Mouse (Mus musculus): ENCODE data around the gene Mpnd. TPM values are rescaled to one million over a fixed set of nuclear protein-coding genes. Genes with fewer than 3 reads are reported as not detected.

The Mpnd gene
- polyA plus RNA-seq, 1 experiment from 2014 or later, result 174 TPM

GRCm38 (mm10) chr17:56022131-56022988 is 16.8 kb downstream of the Mpnd start:
- H3K4me1 ChIP-seq, result no peaks in the 10 kb centered on the region; the same call in 1 of the 2 replicates
- H3K9me3 ChIP-seq, result no peaks in the 10 kb centered on the region
- WGBS, result 51% methylated on average over 2 of the region's 2 CpGs
- no peak for ATAC-seq (ENCODE audit: insufficient number of reproducible peaks, insufficient read depth, low FRiP score, low TSS enrichment)
- H3K27me3 ChIP-seq, result no peaks in the 10 kb centered on the region
- H3K4me2 ChIP-seq (replicated peaks), result no peak overlapping the region
- no peak overlapping the region for H3K4me3 ChIP-seq
- H3K36me3 ChIP-seq, result peaks cover 39% of the 10 kb centered on the region
- no peak overlapping the region for H3K9ac ChIP-seq
- no peak overlapping the region for H3K27ac ChIP-seq

GRCm38 (mm10) chr17:56022989-56023290 is 17.4 kb downstream of the Mpnd start:
- Histone ChIP-seq H3K4me3 (no peak overlapping the region), H3K9me3 (no peaks in the 10 kb centered on the region), H3K4me2 (replicated peaks) (no peak overlapping the region), H3K36me3 (peaks cover 33% of the 10 kb centered on the region), H3K9ac (no peak overlapping the region), H3K4me1 (no peaks in the 10 kb centered on the region; the same call in 1 of the 2 replicates), H3K27me3 (no peaks in the 10 kb centered on the region), H3K27ac (peak overlapping the region; percentile 30; the same call in 1 of the 2 replicates)
- WGBS, result 88% methylated on average over 4 of the region's 4 CpGs
- no peak for ATAC-seq (ENCODE audit: insufficient number of reproducible peaks, insufficient read depth, low FRiP score, low TSS enrichment)

DNA sequence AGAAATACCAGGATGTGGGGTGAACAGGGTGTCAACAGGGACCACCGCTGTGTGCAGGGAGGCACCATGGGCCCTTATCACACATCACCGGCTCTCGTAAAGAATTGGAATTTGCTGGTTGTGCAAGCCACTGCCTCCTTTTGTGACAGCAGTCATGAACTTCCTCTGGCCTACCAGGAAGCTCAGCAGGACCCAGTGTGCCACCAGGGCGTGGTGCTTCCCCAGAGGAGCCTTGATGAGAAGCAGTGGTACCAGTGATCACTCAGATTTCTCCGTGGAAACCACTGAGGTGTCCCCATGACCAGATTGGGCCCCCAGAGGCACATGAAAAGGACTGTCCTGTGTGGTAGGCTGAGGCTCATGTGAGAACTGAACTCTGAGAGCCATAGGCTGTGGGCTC is 17.9 kb downstream of the Mpnd start:
- Histone ChIP-seq H3K9ac (no peak overlapping the region), H3K36me3 (peaks cover 29% of the 10 kb centered on the region), H3K9me3 (no peaks in the 10 kb centered on the region), H3K27me3 (no peaks in the 10 kb centered on the region), H3K4me3 (no peak overlapping the region), H3K27ac (peak overlapping the region; percentile 30; the same call in 1 of the 2 replicates), H3K4me2 (replicated peaks) (no peak overlapping the region), H3K4me1 (no peaks in the 10 kb centered on the region; the same call in 1 of the 2 replicates)
- 83% methylated on average over 5 of the region's 5 CpGs for WGBS
- no peak for ATAC-seq (ENCODE audit: insufficient number of reproducible peaks, insufficient read depth, low FRiP score, low TSS enrichment)

DNA sequence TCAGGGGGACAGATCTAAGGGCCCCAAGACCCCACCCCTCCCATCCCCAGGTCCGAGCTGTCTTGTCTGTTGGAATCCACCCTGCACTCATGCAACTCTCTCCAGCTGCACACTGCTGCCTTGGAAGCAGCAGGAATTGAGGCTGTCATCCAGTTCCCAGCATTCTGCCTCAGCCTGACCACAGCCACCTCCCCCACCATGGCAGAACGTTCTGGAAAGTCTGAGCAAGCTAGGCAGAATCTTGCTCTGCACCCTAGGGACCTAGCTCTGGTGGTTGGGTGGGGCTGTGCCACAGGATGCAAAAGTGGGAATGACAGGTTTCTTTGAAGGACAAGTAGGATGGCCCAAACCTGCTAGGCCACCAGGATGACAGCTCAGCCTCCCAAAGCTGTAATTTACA is 19.0 kb downstream of the Mpnd start:
- H3K4me1 ChIP-seq, result no peaks in the 10 kb centered on the region; the same call in 1 of the 2 replicates
- peaks cover 29% of the 10 kb centered on the region for H3K36me3 ChIP-seq
- no peak overlapping the region for H3K27ac ChIP-seq
- no peaks in the 10 kb centered on the region for H3K27me3 ChIP-seq
- H3K4me2 ChIP-seq (replicated peaks), result no peak overlapping the region
- no peak for ATAC-seq (ENCODE audit: insufficient number of reproducible peaks, insufficient read depth, low FRiP score, low TSS enrichment)
- WGBS, result 76% methylated on average over 2 of the region's 2 CpGs
- H3K4me3 ChIP-seq, result no peak overlapping the region
- no peaks in the 10 kb centered on the region for H3K9me3 ChIP-seq
- no peak overlapping the region for H3K9ac ChIP-seq

GRCm38 (mm10) chr17:56024931-56025330 is 19.4 kb downstream of the Mpnd start:
- no peaks in the 10 kb centered on the region for H3K9me3 ChIP-seq
- H3K4me3 ChIP-seq, result no peak overlapping the region
- H3K4me1 ChIP-seq, result no peaks in the 10 kb centered on the region; the same call in 1 of the 2 replicates
- H3K36me3 ChIP-seq, result peaks cover 29% of the 10 kb centered on the region; the same call in 1 of the 2 replicates
- H3K9ac ChIP-seq, result no peak overlapping the region
- H3K4me2 ChIP-seq (replicated peaks), result no peak overlapping the region
- no peaks in the 10 kb centered on the region for H3K27me3 ChIP-seq
- no peak overlapping the region for H3K27ac ChIP-seq
- WGBS, result 84% methylated on average over 5 of the region's 5 CpGs
- no peak for ATAC-seq (ENCODE audit: insufficient number of reproducible peaks, insufficient read depth, low FRiP score, low TSS enrichment)

DNA sequence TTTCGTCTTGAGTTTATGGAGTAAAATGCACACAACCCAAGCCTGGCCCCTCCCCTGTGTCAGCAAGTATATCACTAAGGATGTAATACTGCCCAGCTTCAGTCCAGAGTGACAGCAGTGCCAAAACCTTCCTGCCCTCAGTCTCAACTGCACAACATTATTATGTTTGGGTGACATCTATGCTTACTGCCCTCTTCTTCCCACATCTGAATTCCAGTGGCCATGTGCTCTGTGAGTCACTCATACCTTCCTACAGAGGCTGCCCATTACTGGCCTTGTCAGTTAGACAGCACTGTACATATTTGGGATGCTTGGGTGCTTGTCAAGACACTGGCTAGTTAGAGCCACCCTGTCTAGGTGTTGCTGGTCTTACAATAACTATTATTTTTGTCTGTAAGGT is 20.8 kb downstream of the Mpnd start:
- Histone ChIP-seq H3K4me3 (no peak overlapping the region), H3K4me1 (no peaks in the 10 kb centered on the region; the same call in 1 of the 2 replicates), H3K4me2 (replicated peaks) (no peak overlapping the region), H3K9me3 (no peaks in the 10 kb centered on the region), H3K27me3 (no peaks in the 10 kb centered on the region), H3K27ac (no peak overlapping the region), H3K36me3 (peaks cover 27% of the 10 kb centered on the region; the same call in 1 of the 2 replicates), H3K9ac (no peak overlapping the region)
- 90% methylated on average over 1 of the region's 1 CpGs for WGBS
- no peak for ATAC-seq (ENCODE audit: insufficient number of reproducible peaks, insufficient read depth, low FRiP score, low TSS enrichment)

- Histone ChIP-seq H3K9me3 (no peaks in the 10 kb centered on the region), H3K4me3 (no peak overlapping the region), H3K4me1 (no peaks in the 10 kb centered on the region; the same call in 1 of the 2 replicates), H3K9ac (no peak overlapping the region), H3K27ac (no peak overlapping the region), H3K4me2 (replicated peaks) (no peak overlapping the region), H3K27me3 (no peaks in the 10 kb centered on the region), H3K36me3 (peaks cover 28% of the 10 kb centered on the region; the same call in 1 of the 2 replicates)
- WGBS, result 62% methylated on average over 1 of the region's 1 CpGs
- no peak for ATAC-seq (ENCODE audit: insufficient number of reproducible peaks, insufficient read depth, low FRiP score, low TSS enrichment)
Measured at GRCm38 (mm10) chr17:56026881-56027280, 21.4 kb downstream of the Mpnd start.

DNA sequence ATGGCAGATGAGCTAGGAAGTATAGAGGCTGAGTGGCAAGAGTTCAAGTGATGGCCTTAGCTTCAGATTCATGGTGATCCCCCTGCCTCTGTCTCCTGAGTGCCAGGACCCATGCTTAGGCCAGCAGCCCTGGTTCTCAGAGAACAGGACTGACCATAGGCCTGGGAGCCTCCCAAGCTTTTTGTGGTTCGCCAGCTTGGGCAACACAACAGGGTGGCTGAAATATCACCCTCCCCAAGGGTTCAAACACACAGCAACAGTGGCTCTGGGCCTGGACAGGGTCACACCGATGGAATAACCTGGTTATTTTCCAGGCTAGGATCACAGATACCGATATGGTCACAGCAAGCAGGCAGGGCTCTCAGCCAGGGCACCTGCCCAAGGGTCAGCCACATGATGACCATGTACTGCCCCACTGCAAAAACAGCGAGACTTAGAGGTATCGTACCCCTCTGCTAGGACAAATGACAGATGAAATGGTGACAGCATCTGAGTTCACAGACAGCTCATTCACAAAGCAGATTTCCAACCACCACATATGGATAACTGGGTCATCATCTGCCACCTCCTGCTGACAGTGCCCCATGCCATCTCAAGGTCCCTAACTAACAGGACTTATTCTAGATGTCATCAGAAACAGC is 22.4 kb downstream of the Mpnd start:
- WGBS, result 92% methylated on average over 5 of the region's 5 CpGs
- no peak overlapping the region for H3K9ac ChIP-seq

DNA sequence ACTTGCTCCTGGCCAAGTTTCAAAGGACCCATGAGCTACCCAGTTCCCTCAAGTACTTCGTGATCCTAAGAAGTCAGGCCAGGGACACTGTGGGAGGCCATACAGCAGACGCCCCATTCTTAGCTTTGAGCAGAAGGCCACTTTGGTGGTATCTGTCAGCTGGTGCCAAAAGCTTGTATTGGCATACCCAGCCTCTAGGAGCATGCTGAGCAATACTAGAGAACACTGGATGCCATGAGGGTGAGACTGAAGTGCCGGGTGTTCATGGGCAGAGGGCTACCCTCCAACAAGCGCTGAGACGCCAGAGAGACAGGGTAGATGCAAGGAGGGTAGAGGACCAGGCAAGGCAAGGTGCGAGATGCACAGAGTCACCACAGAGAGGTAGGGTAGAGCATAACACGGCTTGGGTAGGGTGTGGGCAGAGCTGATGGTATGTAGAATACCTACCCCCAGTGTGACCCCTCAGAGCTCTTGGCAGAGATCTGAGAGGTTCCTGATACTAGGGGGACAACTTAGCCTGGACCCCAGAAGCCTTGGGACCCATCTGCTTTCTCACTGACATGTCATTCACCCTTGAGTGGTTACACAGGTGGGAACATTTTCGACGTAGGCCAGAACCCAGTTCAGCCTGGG is 24.8 kb downstream of the Mpnd start:
- Histone ChIP-seq H3K9me3 (no peaks in the 10 kb centered on the region), H3K4me1 (peaks cover 22% of the 10 kb centered on the region), H3K4me2 (replicated peaks) (no peak overlapping the region), H3K36me3 (peaks cover 33% of the 10 kb centered on the region), H3K9ac (no peak overlapping the region), H3K4me3 (no peak overlapping the region), H3K27me3 (no peaks in the 10 kb centered on the region), H3K27ac (no peak overlapping the region)
- WGBS, result 88% methylated on average over 9 of the region's 9 CpGs
- no peak for ATAC-seq (ENCODE audit: insufficient number of reproducible peaks, insufficient read depth, low FRiP score, low TSS enrichment)

More for the DNA sequence above, 22.4 kb downstream of the Mpnd start:
- no peak for ATAC-seq (ENCODE audit: insufficient number of reproducible peaks, insufficient read depth, low FRiP score, low TSS enrichment)
- Histone ChIP-seq H3K4me1 (0 out of 2 replicates have a peak, but pooled peaks cover under 1% of the 10 kb centered on the region), H3K9me3 (no peaks in the 10 kb centered on the region), H3K27me3 (no peaks in the 10 kb centered on the region), H3K4me2 (replicated peaks) (no peak overlapping the region), H3K36me3 (peaks cover 31% of the 10 kb centered on the region; the same call in 1 of the 2 replicates), H3K4me3 (no peak overlapping the region), H3K27ac (no peak overlapping the region)

GRCm38 (mm10) chr17:56030919-56031318 is 25.4 kb downstream of the Mpnd start:
- Histone ChIP-seq H3K9ac (no peak overlapping the region), H3K9me3 (no peaks in the 10 kb centered on the region), H3K4me3 (no peak overlapping the region), H3K4me1 (peaks cover 25% of the 10 kb centered on the region), H3K27ac (no peak overlapping the region), H3K4me2 (replicated peaks) (no peak overlapping the region), H3K36me3 (peaks cover 33% of the 10 kb centered on the region), H3K27me3 (no peaks in the 10 kb centered on the region)
- ATAC-seq (ENCODE audit: insufficient number of reproducible peaks, insufficient read depth, low FRiP score, low TSS enrichment), result no peak
- WGBS, result 78% methylated on average over 5 of the region's 5 CpGs

DNA sequence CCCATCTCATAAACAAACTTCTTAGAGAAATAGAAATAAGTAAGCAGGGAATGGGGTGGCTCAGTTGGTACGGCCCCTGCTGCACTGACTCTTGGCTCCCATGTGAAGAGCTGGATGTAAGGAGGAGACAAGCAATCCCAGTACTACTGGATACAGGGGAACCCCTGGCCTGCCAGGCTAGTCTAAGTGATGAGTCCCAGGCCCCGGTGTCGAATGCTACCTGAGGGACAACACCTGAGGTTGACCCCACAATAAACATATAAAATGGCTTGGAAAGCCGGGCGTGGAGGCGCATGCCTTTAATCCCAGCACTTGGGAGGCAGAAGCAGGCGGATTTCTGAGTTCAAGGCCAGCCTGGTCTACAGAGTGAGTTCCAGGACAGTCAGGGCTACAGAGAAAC is 25.9 kb downstream of the Mpnd start:
- WGBS, result 88% methylated on average over 7 of the region's 7 CpGs
- H3K27me3 ChIP-seq, result no peaks in the 10 kb centered on the region
- no peak overlapping the region for H3K9ac ChIP-seq
- H3K27ac ChIP-seq, result no peak overlapping the region
- no peaks in the 10 kb centered on the region for H3K9me3 ChIP-seq
- ATAC-seq (ENCODE audit: insufficient number of reproducible peaks, insufficient read depth, low FRiP score, low TSS enrichment), result no peak
- H3K4me3 ChIP-seq, result no peak overlapping the region
- no peak overlapping the region for H3K4me2 ChIP-seq (replicated peaks)
- peaks cover 33% of the 10 kb centered on the region for H3K36me3 ChIP-seq
- H3K4me1 ChIP-seq, result peaks cover 25% of the 10 kb centered on the region
